Mouse (Mus musculus) kidney, adult 8-10 months (tissue): ENCODE measurements around the gene Amotl1.

ENCODE experiments used
- DNase-seq, 2 experiments: peaks; one replicate each; pipeline ENCODE4 v3.0.0; 2022

The Amotl1 gene

DNA sequence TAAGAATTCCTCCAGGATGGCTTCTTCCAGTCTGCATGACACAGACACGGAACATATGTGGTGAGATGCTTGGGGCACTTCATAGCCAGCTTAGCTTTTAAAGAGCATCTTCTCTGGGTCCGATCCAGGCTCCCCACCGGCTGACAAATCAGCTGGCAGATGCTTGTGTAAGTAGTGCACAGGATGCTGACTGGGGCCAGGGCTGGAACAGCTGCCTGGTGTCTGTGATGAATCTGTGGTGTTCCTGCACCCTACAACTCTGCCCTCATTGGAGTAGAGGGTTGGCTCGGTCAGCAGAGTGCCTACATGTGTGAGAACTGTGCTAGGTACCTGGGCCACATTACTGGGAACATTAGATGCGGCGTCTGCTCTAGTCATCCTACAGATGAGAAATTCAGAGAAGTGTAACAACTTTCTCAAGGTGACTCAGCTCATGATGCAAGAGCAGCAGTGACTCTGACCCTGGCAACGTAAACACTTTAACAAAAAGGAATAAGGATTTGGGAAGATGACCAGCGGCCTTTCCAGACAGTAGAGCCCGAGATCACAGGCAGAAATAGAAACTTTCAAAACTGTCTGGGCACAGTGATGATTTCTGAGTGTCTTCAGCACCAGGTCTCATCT, 109.9 kb downstream of the Amotl1 start:
- no peak for DNase-seq

DNA sequence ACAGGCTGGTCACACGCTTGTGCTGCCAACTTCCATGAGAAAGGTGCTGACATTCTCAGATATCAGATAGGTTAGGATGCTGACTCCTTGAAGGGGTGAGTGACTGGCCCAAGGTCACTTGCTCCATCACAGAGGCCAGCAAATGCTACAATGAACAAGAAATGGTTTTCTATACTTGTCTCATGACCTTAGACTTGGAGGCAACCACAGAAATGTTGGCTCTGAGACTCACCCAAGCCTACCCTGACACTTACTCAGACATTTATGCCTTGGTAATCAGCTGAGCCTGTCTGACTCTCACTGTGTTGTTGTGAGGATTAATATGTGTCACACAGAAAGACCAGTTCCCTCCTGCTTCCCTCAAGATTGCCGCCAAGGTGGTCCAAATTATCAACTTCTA, 111.2 kb downstream of the Amotl1 start:
- no peak for DNase-seq

DNA sequence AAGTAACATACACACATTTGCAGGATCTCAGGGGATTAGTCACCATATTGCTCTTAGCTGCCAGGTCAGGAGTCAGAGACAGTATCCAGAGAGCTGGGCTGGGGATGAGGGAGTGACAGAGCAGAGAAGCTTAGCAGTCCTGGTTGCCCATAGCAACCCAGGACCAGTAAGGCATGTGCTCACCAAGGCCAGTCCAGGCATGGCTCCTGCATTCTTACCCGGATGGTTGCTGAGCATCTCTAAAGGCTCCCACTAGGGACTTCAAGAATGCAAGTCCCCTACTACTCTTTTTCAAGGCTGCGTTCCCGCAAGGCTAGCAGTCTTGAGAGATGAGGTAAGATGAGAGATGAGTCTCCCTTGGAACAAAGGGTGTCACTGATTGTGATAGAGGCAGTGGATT, 112.6 kb downstream of the Amotl1 start:
- DNase-seq, result no peak

DNA sequence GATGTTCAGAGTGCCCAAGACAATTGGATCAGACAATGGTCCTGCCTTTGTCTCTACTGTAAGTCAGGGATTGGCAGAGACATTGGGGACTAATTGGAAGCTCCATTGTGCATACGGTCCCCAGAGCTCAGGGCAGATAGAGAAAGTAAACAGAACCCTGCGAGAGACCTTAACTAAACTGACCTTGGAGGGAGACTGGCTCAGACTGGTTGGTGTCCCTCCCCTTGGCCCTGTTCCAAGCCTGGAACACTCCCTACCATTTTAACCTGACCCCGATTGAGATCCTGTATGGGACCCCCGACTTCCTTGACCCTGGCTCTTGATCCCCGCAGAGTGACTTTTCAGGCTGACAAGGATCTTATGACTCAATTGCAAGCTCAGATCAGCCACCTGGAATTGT, 114.9 kb downstream of the Amotl1 start:
- no peak for DNase-seq

DNA sequence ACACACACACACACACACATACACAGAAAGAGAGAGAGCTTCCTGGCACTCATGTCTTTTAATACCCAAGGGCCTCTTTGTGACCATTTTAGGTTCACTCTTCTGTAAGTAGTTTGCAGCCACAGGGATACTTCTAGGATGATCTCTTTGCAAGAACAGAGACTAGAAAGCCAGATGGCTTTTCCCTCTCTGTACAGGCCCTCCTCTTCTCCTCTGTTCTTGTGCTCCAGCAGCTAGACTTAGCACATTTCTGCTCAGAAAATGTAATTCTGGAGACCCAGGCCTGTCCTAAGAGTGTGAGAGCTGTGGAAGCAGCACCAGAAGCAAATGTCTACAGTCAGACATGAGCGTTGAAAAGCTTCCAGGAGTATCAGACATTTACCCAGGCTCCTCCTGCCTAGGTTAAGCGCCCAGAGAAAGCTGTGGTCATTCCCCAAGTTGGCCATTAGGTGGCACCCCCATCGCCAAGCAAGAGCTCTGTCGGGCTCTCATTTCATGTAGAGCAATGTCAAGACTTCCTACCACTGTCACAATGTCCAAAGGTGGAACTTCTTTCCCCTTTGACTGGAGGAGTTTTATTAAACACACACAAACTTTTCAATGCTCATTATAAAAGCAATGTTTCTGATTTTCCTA, 121.3 kb downstream of the Amotl1 start:
- DNase-seq, result peak; percentile 65 to 82

DNA sequence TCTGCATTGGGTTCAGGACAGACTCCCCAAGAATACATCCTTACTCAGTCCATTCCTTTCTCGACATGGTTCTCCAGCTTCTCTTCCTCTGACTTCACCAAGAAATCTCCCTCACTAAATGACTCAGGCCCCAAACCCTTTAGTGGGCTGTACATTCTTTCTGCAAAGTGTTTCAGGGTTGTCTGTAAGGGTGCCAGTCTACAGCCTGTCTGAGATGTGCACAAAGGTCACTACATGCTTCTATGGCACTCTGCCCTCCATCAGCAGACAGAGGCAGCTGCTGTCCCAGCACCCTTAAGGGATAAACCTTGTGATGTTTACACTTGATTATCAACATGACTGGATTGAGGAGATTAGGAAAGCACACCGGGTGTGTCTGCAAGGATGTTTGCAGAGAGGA, 123.2 kb downstream of the Amotl1 start:
- no peak for DNase-seq

DNA sequence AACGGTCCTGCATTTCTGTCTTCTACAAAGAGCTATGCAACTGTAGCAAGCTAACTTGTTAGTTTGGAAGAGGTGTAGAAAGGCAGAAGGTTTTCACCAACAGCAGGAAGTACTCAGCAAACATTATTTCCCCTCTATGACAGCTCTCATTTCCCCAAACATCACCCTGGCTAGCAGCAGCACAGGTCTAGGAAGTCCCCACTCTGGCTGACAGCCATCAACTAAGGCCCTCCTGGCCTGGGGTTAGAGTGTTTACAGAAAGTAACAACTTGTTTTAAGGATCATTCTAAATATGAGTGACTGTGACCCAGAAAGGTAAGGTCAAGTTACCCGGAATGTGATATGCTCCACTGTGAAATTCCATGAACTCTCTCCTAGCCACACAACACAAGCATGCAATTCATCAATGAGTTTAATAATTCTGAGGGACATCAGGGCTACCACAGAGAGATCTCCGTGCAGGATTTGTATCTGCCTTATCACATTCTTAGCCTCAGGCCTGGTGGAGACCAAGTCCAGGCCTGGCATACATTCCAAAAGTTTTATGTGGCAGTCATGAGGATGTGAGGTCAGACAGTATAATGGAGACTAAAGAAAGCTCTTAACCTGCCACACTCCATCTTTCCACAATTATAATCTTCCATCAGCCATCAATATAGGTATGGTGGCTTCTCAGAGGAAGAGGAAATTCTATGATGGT, 123.7 kb downstream of the Amotl1 start:
- no peak for DNase-seq

DNA sequence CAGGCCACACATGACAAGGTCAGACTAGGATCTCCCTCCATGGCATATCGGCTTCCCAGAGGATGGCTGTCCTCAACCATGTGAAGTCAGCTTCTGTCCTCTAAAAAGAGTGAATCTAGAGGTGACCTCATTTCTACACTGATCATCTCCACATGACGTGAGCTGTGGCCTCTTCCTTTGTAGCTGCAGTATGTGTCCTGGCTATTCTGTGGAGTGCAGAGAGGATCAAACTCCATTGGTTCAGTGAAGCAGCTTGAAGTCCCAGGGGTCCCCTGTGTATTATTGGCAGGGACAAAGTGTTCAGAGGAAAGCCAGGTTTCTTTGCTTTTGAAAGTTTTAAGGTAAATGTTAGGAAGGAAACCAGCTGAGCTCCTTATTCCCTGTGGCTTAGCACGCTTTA, 126.8 kb downstream of the Amotl1 start:
- DNase-seq, result no peak

DNA sequence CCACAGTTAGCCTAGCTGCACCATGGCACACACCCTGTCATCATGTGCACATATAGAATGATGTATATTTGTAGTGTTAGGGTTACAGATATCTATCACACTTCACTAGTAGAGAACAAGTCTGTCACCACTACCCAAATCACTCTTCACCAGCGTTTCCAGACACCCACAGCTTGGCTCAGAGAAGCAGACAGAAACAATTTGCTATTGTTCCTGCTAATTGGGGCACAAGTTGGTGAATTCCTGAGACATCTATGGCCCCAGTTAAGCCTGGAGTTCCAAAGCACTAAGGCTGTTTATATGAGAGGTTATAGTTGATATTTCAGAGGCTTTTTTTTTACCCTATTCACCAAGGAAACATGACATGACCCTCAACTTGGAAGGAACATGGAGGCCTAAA, 127.6 kb downstream of the Amotl1 start:
- DNase-seq, result no peak

DNA sequence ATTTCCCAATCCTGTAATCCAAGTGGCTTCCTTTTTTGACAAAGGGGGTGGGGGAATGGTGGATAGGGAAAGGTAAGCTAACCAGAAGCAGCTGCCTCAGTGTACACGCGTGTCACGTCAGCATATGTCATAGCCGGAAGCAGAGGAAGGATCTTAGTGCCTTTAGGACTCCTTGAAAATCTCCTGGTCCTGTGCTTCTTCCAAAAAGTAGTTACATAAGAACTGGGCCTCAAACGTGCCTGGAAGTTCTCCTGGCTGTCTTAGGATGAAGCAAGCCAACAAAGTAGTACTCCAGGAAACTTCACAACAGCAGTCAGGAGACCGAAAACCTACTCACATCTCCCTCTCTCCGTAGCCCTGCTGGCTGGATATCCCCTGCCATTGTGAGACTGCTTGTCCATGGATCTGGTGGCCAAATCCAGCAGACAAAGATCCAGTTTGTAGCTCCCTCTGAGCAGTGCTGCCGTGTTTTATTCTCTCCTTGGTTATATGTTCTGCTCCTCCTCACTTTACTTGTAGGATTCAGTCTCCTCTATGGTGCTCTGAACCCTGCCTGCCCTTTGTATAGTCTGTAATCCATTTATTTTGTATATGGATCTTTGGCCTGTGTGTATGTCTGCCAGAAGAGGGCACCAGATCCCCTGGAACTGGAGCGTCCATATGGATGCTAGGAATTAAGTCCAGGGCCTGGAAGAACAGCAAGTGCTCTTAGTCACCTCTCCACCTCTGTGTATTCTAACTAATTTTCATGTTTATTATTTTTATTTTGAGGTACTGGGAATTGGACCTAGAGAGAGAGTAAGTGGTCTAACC, 132.0 kb downstream of the Amotl1 start:
- DNase-seq, result peak in 1 of 2 experiments; percentile 18

DNA sequence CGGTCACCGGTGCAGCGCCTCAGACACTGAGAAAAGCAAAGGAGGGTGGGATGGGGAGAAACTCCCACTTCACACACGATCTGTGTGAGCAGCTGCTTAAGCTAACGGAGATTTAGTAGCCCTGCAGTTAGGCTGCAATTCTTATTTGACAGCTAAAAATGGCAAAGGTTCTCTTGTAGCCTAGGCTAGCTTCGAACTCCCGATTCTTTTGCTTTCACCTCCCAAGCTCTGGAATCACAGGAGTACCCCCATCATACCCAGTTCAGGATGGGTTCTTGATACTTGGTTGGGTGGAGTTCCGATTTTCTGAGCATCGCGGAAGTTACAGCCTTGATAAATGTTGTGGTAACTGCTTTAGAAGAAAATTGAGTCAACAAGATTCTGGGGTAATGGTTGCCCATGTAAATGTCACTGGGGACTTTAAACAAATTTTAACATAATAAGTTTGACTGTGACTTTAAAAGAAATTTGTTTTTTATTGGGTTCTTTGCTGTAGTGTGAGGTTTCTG, 143.9 kb downstream of the Amotl1 start:
- peak in 1 of 2 experiments; percentile 3 for DNase-seq

DNA sequence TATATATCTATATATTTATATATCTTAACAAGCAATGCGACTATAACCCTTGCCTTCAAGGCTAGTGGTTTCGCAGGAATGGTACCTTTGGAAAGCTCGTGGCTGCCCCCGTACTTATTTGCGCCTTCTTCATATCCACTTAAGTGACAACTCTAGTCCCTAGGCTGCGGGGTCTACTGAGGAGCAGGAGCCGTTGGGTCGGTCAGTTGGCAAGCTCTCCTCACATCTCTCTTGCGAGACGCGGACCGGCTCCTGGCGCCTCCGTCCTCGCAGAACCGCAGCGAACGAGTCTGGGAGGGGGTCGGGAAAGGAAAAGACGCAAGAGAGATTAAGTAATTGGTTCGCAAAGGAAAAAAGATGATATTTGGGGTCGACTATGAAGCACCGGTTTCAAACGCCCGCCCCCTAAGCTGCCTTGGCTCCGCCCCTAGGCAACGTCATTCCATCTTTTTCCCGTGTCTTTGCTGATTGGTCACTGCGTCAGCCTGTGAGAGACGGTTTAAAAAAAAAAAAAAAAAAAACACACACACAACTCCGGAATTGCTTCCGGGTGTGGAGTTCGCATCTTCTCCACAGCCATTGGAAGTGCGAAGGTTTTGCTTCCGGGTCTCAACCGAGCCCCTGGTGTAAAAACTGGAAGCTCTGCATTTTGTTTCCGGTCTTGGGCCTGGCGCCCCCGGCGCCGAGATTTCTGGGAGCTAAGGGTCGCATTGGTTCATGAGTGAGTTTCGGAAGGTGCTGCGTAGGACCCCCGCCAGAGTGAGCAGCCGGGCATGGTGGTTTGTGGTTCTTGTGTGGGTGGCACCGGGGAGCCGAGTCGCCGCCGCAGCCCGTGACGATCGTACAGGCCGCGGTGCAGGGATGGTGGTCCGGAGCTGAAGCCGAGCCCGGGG, 144.6 kb downstream of the Amotl1 start, which contains the start of the genes Kdm4d and Cwc15:
Kdm4d (minus strand) TSS at position 460 of the 893 bp plus-strand sequence.
Cwc15 (plus strand) TSS at position 595 of the 893 bp plus-strand sequence.
- peak; percentile 94 to 96 for DNase-seq

DNA sequence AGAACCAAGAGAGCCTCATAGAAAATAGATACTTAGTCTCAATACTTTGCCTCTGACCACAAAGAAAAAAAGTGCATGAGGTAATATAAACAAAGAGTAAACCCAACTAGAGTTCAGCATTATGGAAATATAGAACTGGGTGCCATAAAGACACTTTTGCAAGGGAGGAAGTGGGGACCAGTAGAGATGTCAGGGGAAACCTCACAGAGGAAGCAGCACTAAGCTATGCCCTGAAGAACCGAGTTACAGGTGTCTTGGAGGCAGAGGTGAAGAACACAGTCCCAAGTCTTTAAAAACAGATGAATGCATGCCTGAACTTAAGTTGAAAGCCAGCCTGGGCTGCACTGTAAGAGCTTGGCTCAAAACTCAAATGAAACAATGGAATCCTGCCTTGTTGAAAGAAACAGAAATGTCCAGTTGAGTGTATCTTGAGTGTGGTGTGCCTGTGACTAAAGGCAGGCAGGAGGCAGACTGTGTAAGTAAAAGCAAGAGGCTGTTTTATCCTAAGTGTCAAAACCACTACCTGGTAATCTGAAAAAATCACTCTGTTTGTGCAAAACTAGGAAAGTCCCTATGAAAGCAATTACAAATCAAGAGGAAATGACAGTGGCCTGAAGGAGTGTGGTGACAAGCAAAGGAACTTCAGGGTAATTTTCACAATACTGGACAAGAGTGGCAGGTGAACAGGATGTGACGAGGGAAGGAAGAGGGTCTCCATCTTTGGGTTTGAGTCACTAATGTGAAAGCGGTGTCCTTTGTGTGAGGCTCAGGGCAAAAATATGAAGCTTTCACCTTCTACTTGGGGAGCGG, 145.8 kb downstream of the Amotl1 start:
- DNase-seq, result no peak
